Mouse (Mus musculus): ENCODE results near the gene Prdm2. TPM values are rescaled to one million over a fixed set of nuclear protein-coding genes. Genes with fewer than 3 reads are reported as not detected.

Prdm2 gene
- polyA plus RNA-seq, 1 experiment from 2014 or later = 14.4 TPM

GRCm38 (mm10) chr4:143161619-143162479 lies 50.9 kb downstream of the Prdm2 start:
- H3K27ac ChIP-seq = peak overlapping the region; percentile 98
- under 1% methylated on average over 102 of the region's 102 CpGs for WGBS
- DNase-seq (ENCODE audit: low spot score) = peak; percentile 100
- H3K4me1 ChIP-seq (replicated peaks) = peaks cover 38% of the 10 kb centered on the region
- H3K36me3 ChIP-seq = peaks cover 54% of the 10 kb centered on the region
- no peaks in the 10 kb centered on the region for H3K9me3 ChIP-seq
- H3K4me3 ChIP-seq = peak overlapping the region; percentile 91
- H3K27me3 ChIP-seq (ENCODE audit: insufficient read depth, poor library complexity, severe bottlenecking) = no peaks in the 10 kb centered on the region

GRCm38 (mm10) chr4:143160826-143161225 lies 52.0 kb downstream of the Prdm2 start:
- DNase-seq (ENCODE audit: low spot score) = no peak
- 60% methylated on average over 3 of the region's 3 CpGs for WGBS
- peak overlapping the region; percentile 98 for H3K27ac ChIP-seq

GRCm38 (mm10) chr4:143159336-143159735 lies 53.5 kb downstream of the Prdm2 start:
- Histone ChIP-seq H3K4me1 (replicated peaks) (peaks cover 46% of the 10 kb centered on the region), H3K27me3 (ENCODE audit: insufficient read depth, poor library complexity, severe bottlenecking) (no peaks in the 10 kb centered on the region), H3K4me3 (no peak overlapping the region), H3K9me3 (no peaks in the 10 kb centered on the region), H3K36me3 (peaks cover 32% of the 10 kb centered on the region), H3K27ac (no peak overlapping the region)
- WGBS = 91% methylated on average over 2 of the region's 2 CpGs
- no peak for DNase-seq (ENCODE audit: low spot score)

More at GRCm38 (mm10) chr4:143160826-143161225, 52.0 kb downstream of the Prdm2 start:
- H3K4me1 ChIP-seq (replicated peaks) = peaks cover 40% of the 10 kb centered on the region
- peaks cover 44% of the 10 kb centered on the region for H3K36me3 ChIP-seq
- no peaks in the 10 kb centered on the region for H3K9me3 ChIP-seq
- H3K27me3 ChIP-seq (ENCODE audit: insufficient read depth, poor library complexity, severe bottlenecking) = no peaks in the 10 kb centered on the region
- H3K4me3 ChIP-seq = peak overlapping the region; percentile 91

- Histone ChIP-seq H3K27me3 (ENCODE audit: insufficient read depth, poor library complexity, severe bottlenecking) (no peaks in the 10 kb centered on the region), H3K4me3 (no peak overlapping the region), H3K36me3 (peaks cover 30% of the 10 kb centered on the region), H3K9me3 (no peaks in the 10 kb centered on the region), H3K27ac (no peak overlapping the region), H3K4me1 (replicated peaks) (peaks cover 36% of the 10 kb centered on the region)
- 90% methylated on average over 4 of the region's 4 CpGs for WGBS
- DNase-seq (ENCODE audit: low spot score) = no peak
Observed at GRCm38 (mm10) chr4:143155871-143156270, 56.9 kb downstream of the Prdm2 start.

GRCm38 (mm10) chr4:143155036-143155435 lies 57.8 kb downstream of the Prdm2 start:
- Histone ChIP-seq H3K36me3 (peaks cover 34% of the 10 kb centered on the region), H3K9me3 (no peaks in the 10 kb centered on the region), H3K4me3 (no peak overlapping the region), H3K4me1 (replicated peaks) (peaks cover 28% of the 10 kb centered on the region), H3K27ac (no peak overlapping the region), H3K27me3 (ENCODE audit: insufficient read depth, poor library complexity, severe bottlenecking) (no peaks in the 10 kb centered on the region)
- 88% methylated on average over 4 of the region's 4 CpGs for WGBS
- DNase-seq (ENCODE audit: low spot score) = no peak

- H3K9me3 ChIP-seq = no peaks in the 10 kb centered on the region
- no peak for DNase-seq (ENCODE audit: low spot score)
- H3K36me3 ChIP-seq = peaks cover 34% of the 10 kb centered on the region
- no peaks in the 10 kb centered on the region for H3K27me3 ChIP-seq (ENCODE audit: insufficient read depth, poor library complexity, severe bottlenecking)
- peaks cover 23% of the 10 kb centered on the region for H3K4me1 ChIP-seq (replicated peaks)
- H3K27ac ChIP-seq = no peak overlapping the region
- no peak overlapping the region for H3K4me3 ChIP-seq
- WGBS = 83% methylated on average over 6 of the region's 6 CpGs
Observed at GRCm38 (mm10) chr4:143154571-143154970, 58.2 kb downstream of the Prdm2 start.

GRCm38 (mm10) chr4:143152634-143153033 lies 60.2 kb downstream of the Prdm2 start:
- no peak for DNase-seq (ENCODE audit: low spot score)
- H3K36me3 ChIP-seq = peaks cover 23% of the 10 kb centered on the region
- no peak overlapping the region for H3K27ac ChIP-seq
- no peaks in the 10 kb centered on the region for H3K9me3 ChIP-seq
- no peak overlapping the region for H3K4me3 ChIP-seq
- 93% methylated on average over 5 of the region's 5 CpGs for WGBS
- H3K4me1 ChIP-seq (replicated peaks) = peaks cover 20% of the 10 kb centered on the region
- H3K27me3 ChIP-seq (ENCODE audit: insufficient read depth, poor library complexity, severe bottlenecking) = no peaks in the 10 kb centered on the region

GRCm38 (mm10) chr4:143151267-143151666 lies 61.5 kb downstream of the Prdm2 start:
- H3K36me3 ChIP-seq = peaks cover 16% of the 10 kb centered on the region
- H3K27me3 ChIP-seq (ENCODE audit: insufficient read depth, poor library complexity, severe bottlenecking) = no peaks in the 10 kb centered on the region
- H3K4me1 ChIP-seq (replicated peaks) = 0 out of 2 replicates have a peak, but pooled peaks cover 10% of the 10 kb centered on the region
- DNase-seq (ENCODE audit: low spot score) = peak; percentile 14
- no peak overlapping the region for H3K27ac ChIP-seq
- H3K4me3 ChIP-seq = no peak overlapping the region
- WGBS = 62% methylated on average over 1 of the region's 1 CpGs
- no peaks in the 10 kb centered on the region for H3K9me3 ChIP-seq

- Histone ChIP-seq H3K36me3 (peaks cover 8% of the 10 kb centered on the region), H3K4me1 (replicated peaks) (peaks cover 19% of the 10 kb centered on the region), H3K27ac (no peak overlapping the region), H3K9me3 (no peaks in the 10 kb centered on the region), H3K27me3 (ENCODE audit: insufficient read depth, poor library complexity, severe bottlenecking) (no peaks in the 10 kb centered on the region), H3K4me3 (no peak overlapping the region)
- no peak for DNase-seq (ENCODE audit: low spot score)
- WGBS = 81% methylated on average over 3 of the region's 3 CpGs
Observed at GRCm38 (mm10) chr4:143147666-143148065, 65.1 kb downstream of the Prdm2 start.

- no peak overlapping the region for H3K4me3 ChIP-seq
- H3K4me1 ChIP-seq (replicated peaks) = peaks cover 20% of the 10 kb centered on the region
- no peaks in the 10 kb centered on the region for H3K27me3 ChIP-seq (ENCODE audit: insufficient read depth, poor library complexity, severe bottlenecking)
- 72% methylated on average over 7 of the region's 7 CpGs for WGBS
- peaks cover 36% of the 10 kb centered on the region for H3K36me3 ChIP-seq
- no peaks in the 10 kb centered on the region for H3K9me3 ChIP-seq
- no peak for DNase-seq (ENCODE audit: low spot score)
- H3K27ac ChIP-seq = no peak overlapping the region
Observed at GRCm38 (mm10) chr4:143143615-143144014, 69.2 kb downstream of the Prdm2 start.

GRCm38 (mm10) chr4:143141645-143142259 lies 71.0 kb downstream of the Prdm2 start:
- 91% methylated on average over 12 of the region's 12 CpGs for WGBS
- peaks cover 39% of the 10 kb centered on the region for H3K36me3 ChIP-seq
- no peaks in the 10 kb centered on the region for H3K9me3 ChIP-seq
- H3K27ac ChIP-seq = no peak overlapping the region
- H3K4me1 ChIP-seq (replicated peaks) = peaks cover 16% of the 10 kb centered on the region
- no peaks in the 10 kb centered on the region for H3K27me3 ChIP-seq (ENCODE audit: insufficient read depth, poor library complexity, severe bottlenecking)
- no peak overlapping the region for H3K4me3 ChIP-seq
- DNase-seq (ENCODE audit: low spot score) = no peak

GRCm38 (mm10) chr4:143140940-143141339 lies 71.9 kb downstream of the Prdm2 start:
- no peak overlapping the region for H3K27ac ChIP-seq
- H3K9me3 ChIP-seq = no peaks in the 10 kb centered on the region
- peaks cover 47% of the 10 kb centered on the region for H3K36me3 ChIP-seq

GRCm38 (mm10) chr4:143132433-143132832 lies 80.4 kb downstream of the Prdm2 start:
- Histone ChIP-seq H3K36me3 (peaks cover 96% of the 10 kb centered on the region), H3K4me3 (no peak overlapping the region), H3K4me1 (replicated peaks) (no peaks in the 10 kb centered on the region), H3K27me3 (ENCODE audit: insufficient read depth, poor library complexity, severe bottlenecking) (no peaks in the 10 kb centered on the region), H3K27ac (no peak overlapping the region), H3K9me3 (no peaks in the 10 kb centered on the region)
- 95% methylated on average over 7 of the region's 7 CpGs for WGBS
- DNase-seq (ENCODE audit: low spot score) = no peak

More at GRCm38 (mm10) chr4:143140940-143141339, 71.9 kb downstream of the Prdm2 start:
- H3K27me3 ChIP-seq (ENCODE audit: insufficient read depth, poor library complexity, severe bottlenecking) = no peaks in the 10 kb centered on the region
- peaks cover 16% of the 10 kb centered on the region for H3K4me1 ChIP-seq (replicated peaks)
- no peak overlapping the region for H3K4me3 ChIP-seq
- no peak for DNase-seq (ENCODE audit: low spot score)
- WGBS = 92% methylated on average over 3 of the region's 3 CpGs
